In the genomic region with DNA sequence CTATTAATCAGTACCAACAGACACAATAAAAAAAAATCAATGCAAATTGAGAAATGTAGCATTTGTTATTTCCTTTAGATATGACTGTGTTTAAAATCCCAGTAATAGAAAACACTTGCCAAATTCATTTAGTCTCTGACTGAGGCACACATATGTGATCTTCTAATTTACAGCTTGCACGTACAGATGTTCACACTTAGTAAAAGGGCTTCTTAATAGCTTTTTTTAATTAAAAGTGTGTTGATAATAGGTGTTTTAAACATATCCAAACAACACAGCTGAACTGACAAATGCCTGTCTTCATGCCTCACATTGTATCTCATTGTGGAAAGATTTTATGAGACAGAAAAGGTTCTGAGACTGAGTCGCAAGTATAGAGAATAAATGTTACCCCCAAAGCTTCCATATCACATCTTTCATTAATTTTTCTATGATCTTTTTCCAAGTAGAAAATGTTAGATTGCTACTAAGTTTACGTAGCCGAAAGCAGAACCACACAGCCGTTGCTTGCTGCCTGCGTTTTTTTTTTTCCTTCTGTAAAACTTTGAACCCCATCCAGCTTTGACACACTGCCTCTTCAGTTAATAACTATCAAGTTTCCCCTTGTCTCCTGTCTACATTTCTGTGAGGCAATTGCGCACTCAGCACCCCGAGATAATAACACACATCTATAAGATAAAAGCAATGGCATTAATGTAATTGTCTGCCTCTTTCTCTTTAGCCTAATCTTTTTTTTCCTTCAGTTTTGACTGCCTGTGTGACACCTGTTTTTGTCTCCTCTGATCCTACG, we compare ENCODE assay signal across 15 mouse cellular contexts.
DNase-seq lines count a peak whose midpoint lies in the region; ATAC-seq and TF ChIP-seq lines count a peak whose summit lies in the region.
"Had no signal": no experiment of that assay in that cellular context is flagged by ENCODE, and none has a peak within 500 bp of the region (broad histone marks: within the 10 kb centered on the region; RNA-seq: fewer than 3 reads in every experiment).

No protein-coding gene starts in this region.

- H3K79me2 ChIP-seq in MEL (ENCODE audit: control insufficient read depth, insufficient read depth, low read length, poor library complexity): no peaks in the 10 kb centered on the region

- no peak for TF ChIP-seq POLR2A in MEL (IDR thresholded peaks at IDR 0.05; ENCODE audit: control insufficient read depth in 1 of 2, insufficient read depth in 1 of 2, low read depth in 1 of 2, low read length in 2 of 2, poor library complexity in 1 of 2)
- no peak for TF ChIP-seq POLR2A in brain, embryonic 14.5 days (IDR thresholded peaks at IDR 0.05; ENCODE audit: borderline replicate concordance, extremely low read depth, insufficient read depth, insufficient read length, poor library complexity, severe bottlenecking)

- peak overlapping the region in 1 of 2 experiments; percentile 15; a peak in 1 of 4 replicates for H3K4me3 ChIP-seq in MEL (ENCODE audit: control insufficient read depth in 1 of 2, insufficient read depth in 1 of 2, low read depth in 2 of 2, low read length in 2 of 2)
- no peak overlapping the region for H3K4me3 ChIP-seq in limb, embryonic 13.5 days
- H3K4me3 ChIP-seq: heart, adult 2 months; layer of hippocampus, adult 2 months; megakaryocyte, embryonic 14.5 days had no signal

- no peaks in the 10 kb centered on the region; a peak in 1 of 4 replicates for H3K36me3 ChIP-seq in MEL (ENCODE audit: control insufficient read depth in 1 of 2, insufficient read depth in 2 of 2, low read length in 2 of 2)
- H3K36me3 ChIP-seq in limb, embryonic 13.5 days: no peaks in the 10 kb centered on the region

- peak; percentile 7 for DNase-seq in kidney, adult 11 months
- DNase-seq in kidney, postnatal 10 days: no peak
- DNase-seq in MEL (ENCODE audit: low read depth, low spot score): no peak
- DNase-seq in brain, embryonic 14.5 days (ENCODE audit: low read depth): peak; percentile 68
- no peak for DNase-seq in spleen, postnatal 14 days (ENCODE audit: low spot score in 2 of 2)
- DNase-seq in gastrocnemius, postnatal 25 days: no peak
- DNase-seq: cerebellum, postnatal 14 days; heart, adult 2 months; thymus, adult 2 months had no signal

- H3K4me2 ChIP-seq in limb, embryonic 13.5 days (replicated peaks): peak overlapping the region; percentile 23

- ATAC-seq in limb, embryonic 13.5 days (ENCODE audit: low FRiP score, low read depth): no peak
- ATAC-seq: lung, postnatal 0 days; midbrain, embryonic 16.5 days had no signal

- no peaks in the 10 kb centered on the region for H3K9me3 ChIP-seq in MEL (replicated peaks; ENCODE audit: insufficient read depth, low read length)
- H3K9me3 ChIP-seq in limb, embryonic 13.5 days: no peaks in the 10 kb centered on the region
- H3K9me3 ChIP-seq: megakaryocyte, embryonic 14.5 days had no signal

- H3K4me1 ChIP-seq in MEL (ENCODE audit: control insufficient read depth in 1 of 2, insufficient read depth in 2 of 2, low read length in 2 of 2): no peaks in the 10 kb centered on the region
- H3K4me1 ChIP-seq in limb, embryonic 13.5 days: peaks cover 42% of the 10 kb centered on the region
- H3K4me1 ChIP-seq: megakaryocyte, embryonic 14.5 days had no signal

- no peaks in the 10 kb centered on the region for H3K27me3 ChIP-seq in MEL (ENCODE audit: control insufficient read depth in 1 of 2, insufficient read depth in 2 of 2, low read length in 2 of 2)
- H3K27me3 ChIP-seq in limb, embryonic 13.5 days: no peaks in the 10 kb centered on the region
- H3K27me3 ChIP-seq: megakaryocyte, embryonic 14.5 days had no signal

- peak in 1 of 2 experiments; percentile 27; a peak in 1 of 4 replicates for TF ChIP-seq EP300 in MEL (IDR thresholded peaks at IDR 0.05; ENCODE audit: low read depth in 1 of 2, low read length in 2 of 2)

- H3K27ac ChIP-seq in MEL (ENCODE audit: control insufficient read depth, low read depth, low read length): peak overlapping the region; percentile 36; the same call in 1 of the 2 replicates
- no peak overlapping the region for H3K27ac ChIP-seq in limb, embryonic 13.5 days
- H3K27ac ChIP-seq: heart, adult 2 months; layer of hippocampus, adult 2 months; liver, embryonic 14.5 days had no signal

- no peak for TF ChIP-seq RAD21 in MEL (IDR thresholded peaks at IDR 0.05; ENCODE audit: low read depth, low read length)

- no peak overlapping the region for H3K9ac ChIP-seq in MEL (ENCODE audit: control insufficient read depth, low read depth, low read length, poor library complexity, severe bottlenecking)
- no peak overlapping the region for H3K9ac ChIP-seq in limb, embryonic 13.5 days
- H3K9ac ChIP-seq: liver, embryonic 14.5 days had no signal

- no peak for TF ChIP-seq CTCF in MEL (IDR thresholded peaks at IDR 0.05 in 2 of 3, conservative IDR thresholded peaks at IDR 0.05 in 1 of 3; ENCODE audit: control insufficient read depth in 1 of 3, insufficient read depth in 1 of 3, low read depth in 2 of 3, low read length in 3 of 3, poor library complexity in 1 of 3, severe bottlenecking in 1 of 3)
- TF ChIP-seq CTCF in brain, embryonic 14.5 days (IDR thresholded peaks at IDR 0.05; ENCODE audit: borderline replicate concordance, extremely low read depth, insufficient read depth, insufficient read length): no peak

- 11% methylated on average over 9 of the region's 9 CpGs for whole genome bisulfite sequencing in limb, embryonic 13.5 days

TF ChIP-seq in MEL, 35 proteins besides CTCF, POLR2A, EP300 and RAD21:
- TF ChIP-seq ZNF384 (IDR thresholded peaks at IDR 0.05; ENCODE audit: low read depth, low read length): peak; percentile 73; the same call in 1 of the 2 replicates
- no peak for TF ChIP-seq KAT2A (conservative IDR thresholded peaks at IDR 0.05; ENCODE audit: low read depth, low read length)
- no peak for TF ChIP-seq ZMIZ1 (IDR thresholded peaks at IDR 0.05; ENCODE audit: low read depth, low read length)
- TF ChIP-seq ETS1 (IDR thresholded peaks at IDR 0.05; ENCODE audit: low read depth, low read length): peak; percentile 37; the same call in 1 of the 2 replicates
- TF ChIP-seq TCF12 (IDR thresholded peaks at IDR 0.05; ENCODE audit: low read depth, low read length): peak; percentile 53
- TF ChIP-seq HCFC1 (IDR thresholded peaks at IDR 0.05; ENCODE audit: low read depth, low read length): no peak
- no peak for TF ChIP-seq SMC3 (IDR thresholded peaks at IDR 0.05; ENCODE audit: low read depth, low read length)
- TF ChIP-seq MAX (IDR thresholded peaks at IDR 0.05; ENCODE audit: low read length): no peak
- no peak for TF ChIP-seq ELF1 (IDR thresholded peaks at IDR 0.05; ENCODE audit: low read depth, low read length)
- TF ChIP-seq MEF2A (IDR thresholded peaks at IDR 0.05; ENCODE audit: extremely low read depth, insufficient replicate concordance, low read depth, low read length, poor library complexity, severe bottlenecking): no peak

Comparison
In these comparisons a context has a peak if more than half of its experiments do, and no peak if none do; other contexts are left out.
1. DNase-seq: peak in kidney, adult 11 months (single experiment) and brain, embryonic 14.5 days (single experiment); none in kidney, postnatal 10 days (single experiment), MEL (single experiment), spleen, postnatal 14 days (0 of 2) and gastrocnemius, postnatal 25 days (single experiment).